Mouse (Mus musculus): ENCODE data around the gene C130026I21Rik. TPM values are rescaled to one million over a fixed set of nuclear protein-coding genes. Genes with fewer than 3 reads are reported as not detected.
"Not testable (repeated sequence)": the region's sequence is repeated elsewhere in the genome, so short reads cannot be mapped to it uniquely, and the experiment has no call there.

The C130026I21Rik gene
- polyA plus RNA-seq, 1 experiment from 2014 or later, result 1.1 TPM

DNA sequence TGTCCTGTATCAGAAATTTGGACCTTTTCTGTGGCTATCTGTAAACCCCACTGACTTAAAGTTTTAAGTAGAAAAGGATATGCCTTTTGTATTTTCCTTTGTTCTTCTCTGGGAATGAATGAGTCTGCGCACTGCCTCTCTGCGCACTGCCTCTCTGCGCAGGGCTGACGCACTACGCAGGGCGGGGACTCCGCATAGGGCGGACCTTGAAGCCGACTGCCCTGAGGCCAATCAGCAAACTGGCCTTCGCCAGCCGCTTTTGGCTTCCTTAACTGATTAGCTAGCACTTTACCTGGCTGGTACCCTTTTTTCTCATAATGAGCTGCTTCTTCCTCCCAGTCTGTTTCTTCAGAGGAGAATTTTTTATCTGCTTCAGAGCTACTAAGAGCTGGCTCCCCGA is 271.1 kb downstream of the C130026I21Rik start:
- H3K27ac ChIP-seq (ENCODE audit: low read depth); H3K27me3 ChIP-seq (ENCODE audit: insufficient read depth, low read length); DNase-seq; H3K4me2 ChIP-seq (ENCODE audit: low read depth, low read length); H3K9ac ChIP-seq (replicated peaks); H3K36me3 ChIP-seq (replicated peaks; ENCODE audit: insufficient read depth, low read length); H3K9me3 ChIP-seq (ENCODE audit: low read length); H3K4me1 ChIP-seq (ENCODE audit: insufficient read depth); H3K4me3 ChIP-seq (ENCODE audit: low read depth, low read length); ATAC-seq: not testable (repeated sequence)
- 85% methylated on average over 5 of the region's 12 CpGs for WGBS (ENCODE audit: insufficient replicate concordance)

DNA sequence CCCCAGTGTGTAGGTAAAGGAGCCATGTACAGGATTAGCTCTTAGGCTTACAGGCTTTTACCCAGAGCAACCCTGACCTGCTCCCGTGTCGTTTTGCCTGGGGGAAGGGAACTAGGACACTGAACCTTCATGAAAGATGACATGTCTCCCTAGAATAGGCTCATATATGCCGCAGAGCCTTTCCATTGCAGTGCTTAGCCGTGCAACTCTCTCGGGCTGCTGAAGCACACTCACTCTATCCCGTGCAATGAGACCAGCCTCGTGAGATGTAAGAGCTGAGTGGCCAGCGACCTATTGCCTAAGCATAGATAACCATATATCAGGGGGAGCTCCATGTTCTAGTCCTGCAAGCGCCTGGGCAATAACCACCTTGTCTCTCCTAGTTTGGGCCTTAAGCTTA is 274.1 kb downstream of the C130026I21Rik start:
- H3K4me3 ChIP-seq (ENCODE audit: low read depth, low read length); H3K36me3 ChIP-seq (replicated peaks; ENCODE audit: insufficient read depth, low read length); H3K27me3 ChIP-seq (ENCODE audit: insufficient read depth, low read length); H3K9ac ChIP-seq (replicated peaks); H3K9me3 ChIP-seq (ENCODE audit: low read length); H3K4me2 ChIP-seq (ENCODE audit: low read depth, low read length); ATAC-seq; H3K4me1 ChIP-seq (ENCODE audit: insufficient read depth); DNase-seq; H3K27ac ChIP-seq (ENCODE audit: low read depth): not testable (repeated sequence)
- 79% methylated on average over 5 of the region's 9 CpGs for WGBS (ENCODE audit: insufficient replicate concordance)

DNA sequence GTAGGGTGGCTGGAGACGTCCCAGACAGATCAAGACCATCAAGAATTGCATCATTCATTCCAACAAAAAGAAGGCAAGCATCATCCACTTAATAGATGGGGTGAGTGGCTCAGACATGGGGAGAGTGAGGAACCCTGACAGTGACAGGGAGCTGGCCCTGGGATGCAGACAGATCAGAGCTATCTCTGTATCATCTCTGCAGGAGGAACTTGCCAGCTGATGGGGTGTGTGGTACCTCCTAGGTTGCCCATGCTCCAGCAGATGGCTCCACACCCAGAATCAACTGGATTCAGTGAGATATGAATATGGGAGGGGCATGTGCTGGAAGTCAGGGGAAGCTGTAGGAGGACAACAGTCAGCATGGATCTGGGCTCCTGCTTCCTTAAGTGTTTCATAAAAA is 275.9 kb downstream of the C130026I21Rik start:
- H3K9ac ChIP-seq (replicated peaks); H3K4me3 ChIP-seq (ENCODE audit: low read depth, low read length); H3K4me1 ChIP-seq (ENCODE audit: insufficient read depth); H3K36me3 ChIP-seq (replicated peaks; ENCODE audit: insufficient read depth, low read length); H3K9me3 ChIP-seq (ENCODE audit: low read length); H3K4me2 ChIP-seq (ENCODE audit: low read depth, low read length); H3K27ac ChIP-seq (ENCODE audit: low read depth); H3K27me3 ChIP-seq (ENCODE audit: insufficient read depth, low read length); DNase-seq; ATAC-seq: not testable (repeated sequence)
- no CpG with 5 or more reads among the region's 1 CpGs for WGBS (ENCODE audit: insufficient replicate concordance)

DNA sequence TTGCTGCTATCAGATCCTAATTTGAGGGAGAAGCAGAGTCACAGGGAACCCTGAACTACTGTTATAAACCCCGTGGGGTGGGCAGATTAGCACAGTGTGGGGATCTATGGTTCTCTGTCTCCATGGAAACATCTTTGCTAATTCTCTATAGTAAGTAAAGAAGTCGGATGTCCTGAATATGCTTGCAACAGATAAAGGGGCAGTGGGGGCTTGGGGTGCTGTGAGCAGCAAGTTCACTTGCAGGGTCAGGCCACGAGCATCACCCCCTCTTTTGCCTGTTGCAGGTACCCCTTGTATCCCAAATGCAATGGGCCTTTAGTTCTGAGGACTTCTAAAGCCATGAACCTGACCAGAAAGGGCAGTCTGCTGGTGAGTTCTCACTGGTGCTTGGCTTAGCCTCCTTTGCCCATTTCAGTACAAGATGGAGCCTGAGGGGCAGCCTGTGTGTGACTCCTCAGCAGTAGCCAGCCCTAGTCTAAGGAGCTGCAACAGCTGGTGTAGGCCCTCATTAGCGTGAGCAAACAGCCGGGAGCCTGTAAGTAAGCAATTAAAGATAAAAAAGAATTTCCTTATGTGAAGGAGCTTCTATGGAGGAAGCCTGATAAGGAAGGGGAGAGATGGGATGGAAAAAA is 276.6 kb downstream of the C130026I21Rik start:
- not testable (repeated sequence) for H3K9me3 ChIP-seq (ENCODE audit: low read length); H3K27ac ChIP-seq (ENCODE audit: low read depth); ATAC-seq; DNase-seq; H3K9ac ChIP-seq (replicated peaks); H3K4me2 ChIP-seq (ENCODE audit: low read depth, low read length); H3K4me3 ChIP-seq (ENCODE audit: low read depth, low read length); H3K27me3 ChIP-seq (ENCODE audit: insufficient read depth, low read length); H3K36me3 ChIP-seq (replicated peaks; ENCODE audit: insufficient read depth, low read length); H3K4me1 ChIP-seq (ENCODE audit: insufficient read depth)
- 33% methylated on average over 1 of the region's 5 CpGs for WGBS (ENCODE audit: insufficient replicate concordance)

DNA sequence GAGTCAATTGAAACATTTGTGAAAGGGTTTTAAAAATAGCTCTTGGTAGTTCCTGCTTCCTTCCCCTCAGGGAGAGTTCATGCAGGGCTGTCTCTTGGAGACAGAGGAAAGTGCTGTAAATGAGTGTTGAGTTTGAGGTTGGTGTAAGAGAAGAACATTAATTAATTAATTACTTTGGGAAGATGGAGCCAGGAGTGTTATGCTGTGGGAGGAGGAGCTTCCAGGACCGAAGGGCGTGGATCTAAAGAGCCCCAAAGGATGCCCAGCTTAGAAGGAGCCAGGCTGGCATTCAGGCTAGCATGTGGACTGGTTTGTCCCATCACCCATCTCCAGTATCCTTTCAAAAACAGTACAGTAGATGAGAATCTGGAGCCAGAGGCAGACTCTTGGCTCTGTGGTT is 277.1 kb downstream of the C130026I21Rik start:
- ATAC-seq, result 0 out of 2 replicates have a peak, but pooled peaks have one; percentile 15
- not testable (repeated sequence) for H3K36me3 ChIP-seq (replicated peaks; ENCODE audit: insufficient read depth, low read length); H3K9me3 ChIP-seq (ENCODE audit: low read length); H3K27me3 ChIP-seq (ENCODE audit: insufficient read depth, low read length); H3K27ac ChIP-seq (ENCODE audit: low read depth); H3K9ac ChIP-seq (replicated peaks); H3K4me1 ChIP-seq (ENCODE audit: insufficient read depth); H3K4me2 ChIP-seq (ENCODE audit: low read depth, low read length); DNase-seq; H3K4me3 ChIP-seq (ENCODE audit: low read depth, low read length)
- WGBS (ENCODE audit: insufficient replicate concordance), result no CpG with 5 or more reads among the region's 2 CpGs

DNA sequence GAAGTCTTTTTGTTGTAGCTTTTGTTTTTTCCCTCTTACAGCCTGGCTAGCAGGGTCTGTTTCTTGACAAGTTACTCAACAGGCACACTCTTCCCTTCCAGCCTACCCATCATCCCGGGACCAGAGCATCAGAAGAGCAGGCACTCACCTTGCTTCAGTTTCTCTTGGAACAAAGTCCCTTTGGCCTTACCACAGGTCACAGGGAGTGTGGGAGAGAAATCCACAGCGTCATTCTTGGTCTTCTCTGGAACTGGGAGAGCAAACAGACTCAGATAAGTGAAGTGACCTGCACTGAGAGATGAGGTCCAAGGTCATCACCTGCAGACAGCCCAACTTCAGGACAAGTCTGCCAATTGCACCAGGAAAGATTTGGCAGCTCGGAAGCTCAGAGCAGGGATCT is 277.5 kb downstream of the C130026I21Rik start:
- not testable (repeated sequence) for H3K4me2 ChIP-seq (ENCODE audit: low read depth, low read length); ATAC-seq

DNA sequence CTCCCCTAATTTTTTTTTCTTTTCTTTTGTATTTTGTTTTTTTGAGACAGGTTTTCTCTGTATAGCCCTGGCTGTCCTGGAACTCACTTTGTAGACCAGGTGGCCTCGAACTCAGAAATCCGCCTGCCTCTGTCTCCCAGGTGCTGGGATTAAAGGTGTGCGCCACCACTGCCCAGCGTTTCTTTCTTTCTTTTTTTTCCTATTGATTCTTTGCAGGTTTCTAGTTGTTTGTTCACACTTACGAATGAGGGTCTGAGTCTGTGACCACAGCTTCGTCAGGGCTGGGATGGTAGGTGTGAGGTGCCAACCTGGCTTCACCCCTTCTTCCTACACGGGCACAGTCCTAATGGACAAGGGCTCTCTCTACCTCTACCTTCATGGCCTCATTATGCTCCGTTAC is 281.3 kb downstream of the C130026I21Rik start:
- H3K4me3 ChIP-seq (ENCODE audit: low read depth, low read length); H3K27ac ChIP-seq (ENCODE audit: low read depth); H3K36me3 ChIP-seq (replicated peaks; ENCODE audit: insufficient read depth, low read length); H3K4me2 ChIP-seq (ENCODE audit: low read depth, low read length); DNase-seq; H3K27me3 ChIP-seq (ENCODE audit: insufficient read depth, low read length); H3K4me1 ChIP-seq (ENCODE audit: insufficient read depth); H3K9me3 ChIP-seq (ENCODE audit: low read length); H3K9ac ChIP-seq (replicated peaks); ATAC-seq: not testable (repeated sequence)
- WGBS (ENCODE audit: insufficient replicate concordance), result 73% methylated on average over 7 of the region's 8 CpGs

More for the DNA sequence above, 277.5 kb downstream of the C130026I21Rik start:
- H3K4me1 ChIP-seq (ENCODE audit: insufficient read depth); H3K27ac ChIP-seq (ENCODE audit: low read depth); H3K4me3 ChIP-seq (ENCODE audit: low read depth, low read length); H3K9me3 ChIP-seq (ENCODE audit: low read length); H3K27me3 ChIP-seq (ENCODE audit: insufficient read depth, low read length); DNase-seq; H3K9ac ChIP-seq (replicated peaks); H3K36me3 ChIP-seq (replicated peaks; ENCODE audit: insufficient read depth, low read length): not testable (repeated sequence)
- no CpG with 5 or more reads among the region's 3 CpGs for WGBS (ENCODE audit: insufficient replicate concordance)

DNA sequence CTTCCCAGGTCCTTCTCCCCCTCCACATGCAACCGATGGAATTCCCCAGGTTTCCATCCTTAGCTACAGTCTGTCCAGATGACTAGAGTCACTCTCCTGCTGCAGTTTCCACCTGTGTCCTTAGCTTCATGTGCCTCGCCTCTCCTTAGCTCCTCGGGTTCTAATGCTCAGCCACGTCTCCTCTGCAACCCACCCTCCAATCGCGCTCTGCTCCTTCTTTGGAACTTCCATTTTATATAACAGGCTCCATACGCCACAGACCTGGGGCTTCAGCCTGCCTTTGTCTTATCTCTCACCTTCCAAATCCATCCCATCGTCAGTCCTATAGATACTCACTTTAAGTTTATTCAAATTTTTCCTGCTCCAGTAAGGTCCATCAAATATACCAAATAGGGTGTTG is 282.6 kb downstream of the C130026I21Rik start:
- not testable (repeated sequence) for H3K4me1 ChIP-seq (ENCODE audit: insufficient read depth); DNase-seq; H3K4me2 ChIP-seq (ENCODE audit: low read depth, low read length); H3K36me3 ChIP-seq (replicated peaks; ENCODE audit: insufficient read depth, low read length); ATAC-seq; H3K4me3 ChIP-seq (ENCODE audit: low read depth, low read length); H3K27ac ChIP-seq (ENCODE audit: low read depth); H3K27me3 ChIP-seq (ENCODE audit: insufficient read depth, low read length); H3K9ac ChIP-seq (replicated peaks); H3K9me3 ChIP-seq (ENCODE audit: low read length)
- WGBS (ENCODE audit: insufficient replicate concordance), result 77% methylated on average over 7 of the region's 8 CpGs

DNA sequence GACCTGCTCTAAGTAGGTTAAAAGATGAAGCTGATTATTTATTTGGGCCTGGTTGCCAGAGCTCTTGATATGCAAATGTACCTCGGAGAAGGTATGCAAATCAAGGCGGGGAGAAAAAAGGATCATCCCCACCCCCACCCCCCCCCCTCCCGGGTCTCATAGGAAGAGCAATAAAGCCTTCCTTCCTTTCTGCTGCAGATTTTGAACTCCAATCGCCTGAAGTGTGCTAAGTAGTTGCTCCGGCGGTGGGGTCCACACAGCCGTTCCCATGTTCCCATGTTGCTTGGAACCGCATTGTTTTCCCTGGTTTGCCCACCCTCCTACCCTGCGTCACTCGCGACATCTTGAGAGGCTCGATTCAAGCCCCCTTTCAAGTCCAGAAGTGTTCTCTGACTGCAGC is 308.6 kb downstream of the C130026I21Rik start:
- H3K27me3 ChIP-seq (ENCODE audit: insufficient read depth, low read length); DNase-seq; H3K27ac ChIP-seq (ENCODE audit: low read depth); H3K9me3 ChIP-seq (ENCODE audit: low read length); H3K4me2 ChIP-seq (ENCODE audit: low read depth, low read length); H3K9ac ChIP-seq (replicated peaks); H3K4me1 ChIP-seq (ENCODE audit: insufficient read depth); ATAC-seq; H3K36me3 ChIP-seq (replicated peaks; ENCODE audit: insufficient read depth, low read length); H3K4me3 ChIP-seq (ENCODE audit: low read depth, low read length): not testable (repeated sequence)
- 9% methylated on average over 12 of the region's 12 CpGs for WGBS (ENCODE audit: insufficient replicate concordance)

DNA sequence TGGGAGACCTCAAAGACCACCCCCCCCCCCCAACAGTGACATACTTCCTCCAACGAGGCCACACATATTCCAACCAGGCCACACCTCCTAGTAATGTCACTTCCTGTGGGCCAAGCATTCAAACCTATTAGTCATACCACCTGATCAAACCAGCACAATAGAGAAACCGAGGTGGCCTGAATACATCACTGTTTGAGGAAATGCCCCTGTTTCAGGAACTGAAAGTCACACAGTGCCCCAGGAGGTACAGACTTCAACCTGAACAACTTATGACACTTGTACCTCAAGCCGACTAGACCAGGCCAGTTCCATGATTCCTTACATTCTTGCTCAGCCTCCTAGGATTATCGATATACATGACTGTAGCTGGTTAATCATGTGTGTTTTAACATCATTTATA is 312.7 kb downstream of the C130026I21Rik start:
- not testable (repeated sequence) for H3K27me3 ChIP-seq (ENCODE audit: insufficient read depth, low read length); ATAC-seq; H3K9ac ChIP-seq (replicated peaks); H3K27ac ChIP-seq (ENCODE audit: low read depth); DNase-seq; H3K4me3 ChIP-seq (ENCODE audit: low read depth, low read length); H3K4me2 ChIP-seq (ENCODE audit: low read depth, low read length); H3K4me1 ChIP-seq (ENCODE audit: insufficient read depth); H3K9me3 ChIP-seq (ENCODE audit: low read length); H3K36me3 ChIP-seq (replicated peaks; ENCODE audit: insufficient read depth, low read length)
- WGBS (ENCODE audit: insufficient replicate concordance), result 76% methylated on average over 4 of the region's 4 CpGs

Measured in liver, postnatal 0 days (tissue).